Mouse (Mus musculus): Measurements from ENCODE around the gene Gramd1a. TPM values are rescaled to one million over a fixed set of nuclear protein-coding genes. Genes with fewer than 3 reads are reported as not detected.

Gene Gramd1a
- total RNA-seq (2015; ENCODE audit: low replicate concordance): 20.9 and 27.9 TPM in 2 replicates
- 4.9 and 6.2 TPM in 2 replicates for total RNA-seq (2017; ENCODE audit: low replicate concordance)

DNA sequence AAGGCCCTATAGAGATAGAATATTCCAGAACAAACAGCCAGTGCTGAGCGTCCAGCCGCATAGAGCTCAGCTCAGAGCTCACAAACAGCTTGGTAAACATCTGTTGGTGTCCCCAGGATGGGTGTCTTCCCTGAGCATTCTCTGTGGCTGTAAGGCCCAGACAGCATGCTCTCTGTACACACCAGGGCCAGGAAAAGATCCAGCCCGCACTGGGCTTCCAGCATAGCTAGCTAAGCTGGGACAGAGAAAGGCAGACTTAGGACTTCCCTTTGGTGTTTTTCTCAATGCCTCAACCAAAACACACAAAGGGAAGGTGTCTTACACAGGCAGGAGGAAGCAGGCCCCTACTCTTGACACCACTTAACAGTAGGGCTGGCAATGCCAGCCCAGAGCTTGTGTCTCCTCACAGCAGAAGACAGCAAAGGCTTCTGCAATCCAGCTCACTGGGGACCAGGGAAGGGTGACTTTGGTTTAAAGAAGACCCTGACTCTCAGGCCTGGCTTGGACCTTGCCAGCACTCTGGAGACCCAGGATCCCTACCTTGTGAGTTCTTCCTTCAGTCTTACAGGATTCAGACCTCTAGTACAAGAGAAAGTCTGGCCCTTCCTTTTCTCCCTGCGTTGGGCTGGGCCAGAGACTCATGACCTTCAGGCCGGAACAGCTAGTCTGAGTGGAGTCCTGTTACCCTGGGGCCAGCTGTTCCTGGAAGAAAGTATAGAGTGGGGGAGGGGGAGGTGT is at the start of gene Gramd1a:
Gene Gramd1a (minus strand): TSS at position 601 of the 738 bp plus-strand sequence.
- ATAC-seq (replicated peaks; ENCODE audit: low FRiP score, poor library complexity, severe bottlenecking): no peak

DNA sequence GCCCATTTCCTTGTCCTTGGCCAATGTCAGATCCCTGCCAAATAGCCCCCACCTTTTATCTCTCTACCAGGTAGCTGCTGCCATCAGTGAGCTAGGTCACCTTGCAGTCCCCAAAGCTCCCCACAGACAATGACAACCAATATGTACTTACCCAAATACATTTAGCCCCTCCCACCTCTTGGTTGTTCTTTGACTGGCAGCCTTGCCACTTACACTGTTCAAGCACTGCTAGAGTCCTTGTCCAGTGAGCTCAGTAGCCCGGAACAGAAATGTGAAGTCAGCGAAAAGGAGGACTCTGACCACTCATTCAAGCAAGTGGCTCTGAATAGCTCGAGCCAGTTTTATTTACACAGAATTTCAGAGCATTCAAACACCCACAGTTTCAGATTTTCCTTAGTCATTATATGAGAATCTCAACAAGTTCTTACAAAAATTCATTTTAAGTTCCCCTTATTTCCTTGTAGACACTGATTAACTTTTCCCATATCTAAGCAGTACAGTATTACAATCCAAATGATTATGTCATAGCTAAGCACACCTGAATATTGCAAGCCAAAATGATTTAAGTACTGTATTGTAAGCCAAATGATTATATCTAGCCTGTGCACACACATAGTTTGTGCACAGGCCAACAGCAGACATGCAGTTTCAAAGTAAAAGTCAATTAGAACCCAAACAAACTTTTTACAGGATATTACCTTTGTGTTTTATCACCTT is 40.1 kb upstream of the Gramd1a start:
- ATAC-seq (replicated peaks; ENCODE audit: low FRiP score, poor library complexity, severe bottlenecking): no peak

DNA sequence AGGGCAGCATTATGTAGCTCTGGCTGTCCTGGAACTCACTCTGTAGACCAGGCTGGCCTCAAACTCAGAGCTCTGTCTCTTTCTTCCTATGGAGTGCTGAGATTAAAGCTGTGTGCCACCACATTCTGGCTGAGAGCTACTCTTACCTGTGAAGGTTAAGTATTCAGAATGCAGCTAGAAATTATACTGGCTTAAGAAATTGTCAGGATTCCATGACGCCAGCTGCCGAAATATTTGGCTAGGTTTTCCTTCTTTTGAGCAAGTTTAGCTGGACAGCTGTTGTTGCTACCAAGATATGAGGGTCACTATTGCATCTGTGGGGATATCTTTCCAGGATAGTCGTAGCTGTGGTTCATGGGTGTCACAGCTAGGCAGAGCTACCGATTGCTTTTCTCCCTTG is 29.0 kb upstream of the Gramd1a start:
- ATAC-seq (replicated peaks; ENCODE audit: low FRiP score, poor library complexity, severe bottlenecking): no peak

DNA sequence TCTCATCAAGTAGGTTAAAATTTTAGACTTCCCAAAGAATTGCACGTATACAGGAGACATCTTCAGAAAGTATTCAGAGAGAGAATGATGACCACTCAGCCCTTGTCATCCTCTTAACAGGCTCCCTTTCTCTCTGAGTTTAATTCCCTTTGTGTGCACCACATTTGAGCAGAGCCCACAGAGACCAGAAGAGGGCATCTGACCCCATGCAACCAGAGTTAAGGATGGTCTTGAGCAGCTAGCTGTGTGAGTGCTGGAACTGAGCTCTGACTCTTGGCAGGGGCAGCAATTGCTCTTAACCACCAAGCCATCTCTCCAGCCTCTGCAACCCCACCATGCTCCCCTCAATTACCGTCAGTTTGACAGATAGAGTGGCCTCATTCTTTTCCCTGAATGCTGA is 27.2 kb upstream of the Gramd1a start:
- ATAC-seq (replicated peaks; ENCODE audit: low FRiP score, poor library complexity, severe bottlenecking): no peak

DNA sequence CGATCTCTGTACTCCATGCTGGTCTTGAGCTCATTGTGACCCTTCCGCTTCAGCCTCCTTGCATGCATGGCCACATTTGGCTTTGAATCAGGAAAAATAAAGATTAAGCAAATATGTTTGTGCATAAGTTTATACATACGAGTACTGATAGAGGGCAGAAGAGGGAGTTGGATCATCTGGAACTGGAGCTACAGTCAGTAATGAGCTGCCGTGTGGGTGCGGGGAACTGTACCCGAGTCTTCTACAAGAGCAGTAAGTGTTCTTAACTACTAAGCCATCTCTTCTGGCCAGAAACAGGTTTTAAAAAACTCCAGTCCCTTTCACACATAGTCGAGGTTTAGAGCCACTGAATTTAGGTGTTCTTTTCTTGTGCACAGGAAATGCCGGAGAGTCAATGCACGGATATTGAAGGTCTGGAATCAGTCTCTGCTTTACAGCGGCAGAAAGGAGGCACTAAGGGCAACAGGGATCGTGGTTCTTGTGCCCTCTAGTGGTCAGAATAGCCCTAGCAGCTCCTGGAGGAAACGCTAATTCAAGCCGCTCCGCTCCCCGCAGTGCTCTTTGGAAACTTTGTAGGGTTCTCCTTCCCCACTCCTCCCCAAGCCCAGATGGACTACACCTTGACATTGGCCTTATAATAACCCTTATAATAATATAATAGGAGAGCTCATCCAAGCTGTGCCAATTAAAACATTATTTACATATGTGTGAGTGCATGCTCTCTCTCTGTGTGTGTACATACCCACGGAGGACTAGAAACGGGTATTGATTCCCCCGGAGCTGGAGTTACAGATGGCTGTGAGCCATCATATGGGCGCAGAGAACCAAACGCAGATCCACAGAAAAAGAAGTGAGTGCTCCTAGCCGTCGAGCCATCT is 21.4 kb upstream of the Gramd1a start:
- peak; percentile 65 for ATAC-seq (replicated peaks; ENCODE audit: low FRiP score, poor library complexity, severe bottlenecking)

DNA sequence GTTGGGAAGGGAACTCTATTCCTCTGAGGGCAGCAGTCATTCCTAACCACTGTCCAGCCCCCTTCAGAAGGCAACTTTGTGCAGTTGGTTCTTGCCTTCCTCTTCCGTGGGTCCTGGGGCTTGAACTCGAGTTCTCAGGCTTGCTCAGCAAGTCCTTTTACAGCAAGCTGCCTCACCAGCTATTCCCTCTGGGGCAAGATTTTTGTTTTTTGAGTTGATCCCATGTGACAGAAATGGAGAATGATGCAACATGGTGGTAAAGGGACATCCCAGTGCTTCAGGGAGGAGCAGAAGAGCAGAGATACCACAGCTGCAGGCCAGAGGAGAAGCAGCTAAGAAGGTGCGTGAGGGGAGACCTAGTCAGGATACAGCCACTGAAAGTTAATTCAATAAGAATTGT is 19.4 kb upstream of the Gramd1a start:
- no peak for ATAC-seq (replicated peaks; ENCODE audit: low FRiP score, poor library complexity, severe bottlenecking)

DNA sequence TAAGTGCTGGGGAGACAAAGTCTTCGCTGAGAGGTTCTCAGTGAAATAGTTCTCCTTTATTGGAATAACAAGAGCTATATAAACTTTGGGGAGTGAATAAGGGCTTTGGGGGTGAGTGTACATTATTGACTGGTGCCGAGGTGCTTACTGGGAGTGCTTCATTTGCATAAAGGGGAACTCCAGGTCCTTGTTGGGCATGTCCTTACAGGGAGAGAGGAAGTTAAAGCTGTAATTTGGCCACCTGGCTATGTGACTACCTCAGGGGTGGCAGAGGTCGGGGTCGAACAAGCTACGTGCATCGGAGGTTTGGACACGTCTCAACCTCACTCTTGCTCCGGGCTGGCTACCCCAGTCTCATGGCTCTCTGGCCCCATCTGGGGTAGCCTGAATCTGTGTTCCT is 18.8 kb upstream of the Gramd1a start:
- no peak for ATAC-seq (replicated peaks; ENCODE audit: low FRiP score, poor library complexity, severe bottlenecking)

DNA sequence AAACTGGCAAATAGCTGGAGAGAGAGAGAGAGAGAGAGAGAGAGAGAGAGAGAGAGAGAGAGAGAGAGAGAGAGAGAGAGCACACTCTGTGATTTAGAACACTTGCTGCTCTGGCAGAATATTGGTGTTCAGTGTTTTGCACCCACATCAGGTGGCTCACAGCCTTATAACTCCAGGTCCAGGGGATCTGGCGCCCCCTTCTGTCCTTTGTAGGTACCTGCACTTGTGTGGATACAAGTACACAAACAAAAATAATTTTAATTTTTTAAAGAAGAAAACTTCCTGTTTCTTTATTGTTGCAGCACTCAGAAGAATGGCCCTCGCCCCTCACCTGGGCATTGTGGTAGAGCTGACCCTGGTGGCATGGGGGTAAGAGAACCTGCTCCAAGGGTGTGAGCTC is 16.5 kb upstream of the Gramd1a start:
- no peak for ATAC-seq (replicated peaks; ENCODE audit: low FRiP score, poor library complexity, severe bottlenecking)

DNA sequence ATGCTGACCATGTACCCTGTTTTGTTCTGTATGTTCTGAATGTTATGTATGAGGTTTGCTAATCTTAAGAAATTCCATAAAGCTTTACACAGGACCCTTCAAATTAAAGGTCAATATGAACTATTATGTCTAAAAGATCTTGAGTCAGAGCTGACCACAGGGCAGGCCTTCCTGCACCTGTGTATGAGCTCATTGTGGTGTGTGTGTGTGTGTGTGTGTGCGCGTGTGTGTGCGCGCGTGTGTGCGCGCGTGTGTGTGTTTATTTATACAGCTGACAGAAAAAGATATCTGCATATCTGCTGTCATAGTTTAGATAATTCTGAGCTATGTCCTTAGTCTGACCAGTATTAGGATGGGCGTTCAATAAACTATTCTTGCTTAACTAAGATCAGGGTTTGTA is 14.8 kb upstream of the Gramd1a start:
- no peak for ATAC-seq (replicated peaks; ENCODE audit: low FRiP score, poor library complexity, severe bottlenecking)

DNA sequence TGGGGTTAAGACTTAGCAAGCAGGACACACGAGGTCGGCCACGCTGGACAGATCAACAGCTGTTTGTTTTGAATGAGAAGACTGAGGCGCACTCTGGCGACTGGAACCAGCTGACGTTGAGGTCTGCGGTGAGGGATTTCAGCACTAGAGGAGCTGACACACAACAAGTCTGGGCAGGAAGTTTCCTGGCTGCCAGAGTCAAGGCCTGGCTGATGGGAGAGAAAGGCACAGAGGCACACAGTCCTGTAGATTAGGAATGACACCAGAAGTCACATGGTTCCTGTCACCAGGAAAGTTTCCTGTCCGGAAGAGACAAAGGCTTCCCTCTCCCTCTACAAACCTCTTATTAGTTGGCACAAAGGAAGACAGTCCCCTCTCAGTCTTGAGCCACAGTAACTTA is 12.7 kb upstream of the Gramd1a start:
- no peak for ATAC-seq (replicated peaks; ENCODE audit: low FRiP score, poor library complexity, severe bottlenecking)

DNA sequence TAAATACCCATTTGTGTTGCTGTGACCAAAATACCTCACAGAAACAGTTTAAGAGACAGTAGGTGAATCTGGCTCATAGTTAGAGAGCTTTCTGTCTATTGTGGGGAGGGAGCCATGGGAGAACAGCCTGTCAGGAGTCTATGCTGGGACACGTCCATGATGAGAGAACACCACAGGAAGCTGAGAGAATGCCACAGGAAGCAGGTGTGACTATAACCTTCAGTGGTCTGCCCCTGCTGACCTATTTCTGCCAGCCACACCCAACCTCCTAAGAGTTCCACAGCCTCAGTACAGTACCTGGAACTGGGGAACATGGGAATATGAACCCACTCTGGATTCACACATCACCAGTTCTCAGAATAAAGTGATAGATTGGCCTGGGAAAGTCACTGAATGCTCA is 9.1 kb upstream of the Gramd1a start:
- no peak for ATAC-seq (replicated peaks; ENCODE audit: low FRiP score, poor library complexity, severe bottlenecking)

DNA sequence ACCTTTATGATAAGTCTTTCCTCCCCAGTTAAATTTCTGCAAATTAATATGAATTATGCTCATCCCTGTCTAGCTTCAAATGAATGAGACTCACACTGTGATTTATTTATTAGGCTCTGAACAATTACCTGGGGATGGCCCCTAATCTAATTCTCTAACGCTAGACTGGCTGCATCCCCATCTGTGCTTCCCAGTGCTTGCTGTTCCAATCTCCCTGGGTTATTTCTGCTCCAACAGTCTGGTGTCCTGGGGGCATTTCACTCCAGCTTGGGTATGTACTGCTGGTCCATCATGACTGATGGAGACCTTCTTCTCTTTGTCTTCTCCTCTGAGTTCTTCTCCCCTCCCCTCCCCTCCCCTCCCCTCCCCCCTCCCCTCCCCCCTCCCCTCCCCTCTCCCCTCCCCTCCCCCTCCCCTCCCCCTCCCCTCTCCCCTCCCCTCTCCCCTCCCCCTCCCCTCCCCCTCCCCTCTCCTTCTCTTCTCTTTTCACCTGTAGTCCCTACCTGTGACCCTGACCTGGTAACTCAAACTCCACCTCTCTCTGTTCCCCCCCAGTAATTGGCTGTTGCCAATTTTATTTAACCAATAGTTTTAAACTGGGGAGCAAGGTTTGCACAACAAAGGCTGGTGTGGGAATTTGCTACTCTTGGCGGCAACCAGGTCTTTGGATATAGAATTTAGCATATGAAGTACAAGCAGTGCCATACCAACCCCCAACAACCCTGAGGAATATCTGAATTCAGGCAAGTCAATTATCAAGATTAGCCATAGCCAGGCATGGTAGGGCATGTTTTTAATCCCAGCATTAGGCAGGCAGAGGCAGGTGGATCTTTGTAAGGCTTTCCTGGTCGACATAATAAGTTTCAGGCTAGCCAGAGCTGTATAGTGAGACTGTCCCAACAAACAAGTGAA is 8.2 kb upstream of the Gramd1a start:
- ATAC-seq (replicated peaks; ENCODE audit: low FRiP score, poor library complexity, severe bottlenecking): no peak

DNA sequence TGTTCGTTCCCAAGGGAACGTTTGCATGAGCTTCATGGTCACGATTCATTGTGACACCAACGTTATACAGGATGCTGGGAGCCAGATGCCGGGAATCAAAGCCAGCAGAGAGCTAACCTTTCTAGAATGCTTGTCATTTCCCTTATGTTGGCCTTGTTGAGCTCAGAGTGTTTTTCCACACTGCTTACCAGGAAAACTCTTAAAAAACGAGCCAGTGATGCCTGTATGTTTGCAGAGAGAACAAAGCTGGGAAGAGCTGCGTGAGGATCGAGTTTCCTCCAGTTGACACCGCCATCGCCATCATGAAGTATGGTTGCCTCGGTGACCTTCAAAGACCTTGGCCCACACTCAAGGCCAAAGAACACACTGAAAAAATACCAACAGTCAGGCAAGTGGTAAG is 6.6 kb upstream of the Gramd1a start:
- no peak for ATAC-seq (replicated peaks; ENCODE audit: low FRiP score, poor library complexity, severe bottlenecking)

DNA sequence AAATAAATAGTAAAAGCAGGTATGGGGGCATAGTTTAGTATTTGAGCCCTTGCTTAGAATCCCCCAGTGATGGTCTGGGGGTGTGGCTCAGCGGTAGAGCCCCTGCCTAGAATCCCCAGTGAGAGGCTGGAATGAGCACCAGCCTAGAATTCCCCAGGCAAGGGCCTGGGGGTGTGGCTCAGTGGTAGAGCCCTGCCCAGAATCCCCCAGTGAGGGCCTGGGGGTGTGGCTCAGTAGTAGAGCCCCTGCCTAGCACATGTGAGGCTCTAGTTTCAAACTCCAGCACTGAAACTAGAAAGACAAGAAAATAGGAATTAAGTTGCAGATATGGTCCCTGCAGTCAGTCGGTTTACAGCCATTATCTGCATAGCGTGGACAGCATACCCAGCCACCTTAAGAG is 6.1 kb upstream of the Gramd1a start:
- ATAC-seq (replicated peaks; ENCODE audit: low FRiP score, poor library complexity, severe bottlenecking): no peak

DNA sequence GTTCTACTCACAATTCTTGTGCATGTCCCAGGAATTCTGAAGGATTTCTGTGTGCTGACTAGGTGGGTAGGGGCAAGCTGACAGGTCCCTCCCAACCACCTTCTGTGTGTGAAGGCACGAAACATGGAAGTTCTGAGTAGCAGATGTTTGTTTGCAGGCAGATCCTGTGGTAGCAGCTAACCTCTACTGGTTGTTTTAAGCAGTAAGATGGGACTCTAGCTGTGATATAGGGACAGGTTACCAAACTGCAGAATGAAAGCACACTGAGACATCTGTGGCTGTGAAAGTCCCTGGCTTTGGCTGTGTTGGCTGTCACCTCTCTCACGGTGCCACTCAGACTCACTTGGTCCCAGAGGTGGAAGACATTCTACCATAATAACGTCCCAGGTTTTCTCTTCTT is 5.5 kb upstream of the Gramd1a start:
- no peak for ATAC-seq (replicated peaks; ENCODE audit: low FRiP score, poor library complexity, severe bottlenecking)

DNA sequence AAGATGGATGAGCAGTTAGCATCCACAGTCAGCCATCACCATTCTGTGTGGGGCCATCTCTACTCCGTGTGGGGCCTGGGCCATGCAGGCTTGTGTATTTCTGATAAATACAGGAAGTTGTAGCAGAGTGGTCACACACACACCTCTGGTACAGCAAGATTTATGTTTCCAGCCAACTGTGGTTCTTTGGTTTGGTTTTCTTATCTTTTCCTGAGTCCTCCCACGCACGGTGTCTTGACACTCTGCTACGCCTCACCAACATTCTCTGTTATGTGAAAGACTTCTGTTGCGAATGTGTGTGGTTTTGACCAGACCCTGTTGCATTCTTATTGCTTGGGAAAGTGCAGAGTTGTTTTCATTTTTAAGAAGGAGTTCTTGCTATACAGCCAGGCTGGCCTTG is 5.1 kb upstream of the Gramd1a start:
- no peak for ATAC-seq (replicated peaks; ENCODE audit: low FRiP score, poor library complexity, severe bottlenecking)

DNA sequence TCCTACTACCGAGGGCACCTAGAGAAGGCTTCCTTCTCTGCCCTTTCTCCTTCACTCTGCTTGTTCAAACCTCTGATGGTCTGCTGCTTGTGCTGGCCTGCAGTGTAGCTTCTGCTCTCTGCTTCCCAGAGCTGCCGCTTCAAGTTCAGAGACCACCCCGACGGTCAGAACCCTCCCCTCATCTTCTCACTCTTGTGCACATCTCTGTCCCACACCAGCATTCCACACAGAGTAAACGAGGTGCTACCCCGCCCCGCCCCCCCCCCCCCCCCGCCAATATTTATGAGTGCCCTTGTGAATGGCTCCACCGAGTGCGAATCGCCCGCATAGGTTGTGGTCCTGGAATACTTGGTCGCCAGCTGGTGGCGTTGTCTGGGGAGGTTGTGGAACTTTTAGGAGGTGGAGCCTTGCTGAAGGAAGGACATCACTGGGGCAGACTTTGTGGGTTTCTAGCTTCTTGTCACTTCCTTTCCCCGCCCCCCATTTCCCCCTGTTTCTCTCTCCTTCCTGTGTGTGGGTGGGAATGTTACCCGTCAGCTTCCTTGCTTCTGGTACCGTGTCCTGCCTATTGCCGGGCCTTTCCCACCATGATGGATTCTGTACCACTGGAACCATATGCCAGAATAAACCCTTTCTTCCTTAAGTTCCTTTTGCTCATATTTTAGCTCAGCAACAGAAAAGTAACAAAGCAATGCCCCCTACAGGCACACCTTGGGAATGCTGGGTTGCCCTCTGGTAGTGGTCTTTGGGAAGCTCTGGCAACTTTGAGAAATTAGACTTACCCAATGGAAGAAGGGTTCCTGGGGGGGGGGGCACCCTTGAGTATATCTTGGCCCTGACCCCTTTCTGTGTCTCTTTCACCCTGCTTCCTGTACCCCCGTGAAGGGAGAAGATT is 585 bp upstream of the Gramd1a start:
- ATAC-seq (replicated peaks; ENCODE audit: low FRiP score, poor library complexity, severe bottlenecking): no peak

DNA sequence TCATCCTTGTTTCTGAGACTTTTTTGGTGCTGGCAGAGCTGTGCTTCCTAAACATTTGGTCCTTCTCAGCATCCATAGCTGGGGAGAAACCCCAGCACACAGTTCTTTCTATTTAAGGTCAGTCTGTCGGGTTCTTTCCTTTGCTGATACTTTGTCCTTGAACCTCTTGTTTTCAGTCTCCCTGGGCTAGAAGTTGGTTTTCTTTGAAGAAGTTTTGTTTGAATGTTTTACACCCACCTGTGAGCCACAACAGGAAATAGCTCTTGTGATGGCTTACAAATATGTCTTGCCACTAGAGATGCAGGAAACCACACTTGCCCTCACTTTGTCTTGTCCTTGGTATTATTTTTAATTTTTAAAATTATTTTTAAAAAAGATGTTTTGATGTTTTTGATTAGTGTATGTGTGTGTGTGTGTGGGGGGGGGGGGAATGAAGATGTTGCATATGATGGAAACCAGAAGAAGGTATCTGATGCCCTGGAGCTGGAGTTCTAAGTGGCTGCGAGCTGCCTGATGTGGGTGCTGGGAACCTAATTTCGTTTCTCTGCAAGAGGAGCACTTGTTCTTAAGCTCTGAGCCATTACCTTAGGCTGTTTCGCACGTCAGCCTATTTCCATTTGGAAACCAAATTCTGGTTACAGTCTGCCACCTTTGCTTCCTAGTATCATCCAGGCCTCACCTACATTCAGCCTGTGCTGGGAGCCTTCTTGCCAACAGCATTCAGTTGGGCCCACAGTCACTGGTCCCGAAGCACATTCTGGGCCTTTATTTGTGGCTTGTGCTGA is 2.0 kb downstream of the Gramd1a start:
- no peak for ATAC-seq (replicated peaks; ENCODE audit: low FRiP score, poor library complexity, severe bottlenecking)
